Mouse (Mus musculus) adrenal gland, postnatal 4 days (tissue): ENCODE results near the gene Tnfrsf18. TPM values are rescaled to one million over a fixed set of nuclear protein-coding genes. Genes with fewer than 3 reads are reported as not detected.

ENCODE experiments used
- DNase-seq, 2 experiments: peaks; one replicate each; pipeline ENCODE4 v3.0.0; 2021 to 2022; ENCODE audit warnings: low spot score in 2 of 2, mixed read lengths in 2 of 2
- microRNA-seq: library from miRNA; unstranded; fragments of <30 nt; microRNA quantifications from one replicate; pipeline ENCODE4 v1.2.0, GENCODE M21; 2021
- total RNA-seq, 2 experiments: library from RNA; stranded (reverse); gene quantifications; 2 replicates each; pipeline ENCODE4 v1.2.3; 2021

The Tnfrsf18 gene
- total RNA-seq, 2 experiments from 2014 or later, result 0.39 TPM; not detected in 1

DNA sequence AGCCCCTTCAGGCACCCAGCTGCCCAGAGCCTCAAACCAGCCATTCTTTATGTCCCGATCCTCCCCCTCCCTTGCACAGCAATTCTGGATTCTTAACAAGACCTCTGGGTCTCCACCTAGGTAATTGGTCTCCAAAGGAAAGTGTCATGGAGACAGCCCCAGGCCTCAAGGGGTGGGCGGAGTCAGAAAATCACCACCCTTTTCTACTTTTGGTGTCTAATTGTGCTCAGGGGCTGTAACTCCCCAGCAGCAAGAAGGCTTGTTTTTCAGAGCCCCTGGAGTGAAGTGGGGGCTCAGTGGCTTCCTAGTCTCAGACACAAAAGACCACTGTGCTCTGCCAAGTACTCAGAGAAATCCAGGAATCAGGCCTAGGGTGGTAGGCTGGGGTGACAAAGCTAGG is 44.8 kb downstream of the Tnfrsf18 start:
- no peak for DNase-seq

DNA sequence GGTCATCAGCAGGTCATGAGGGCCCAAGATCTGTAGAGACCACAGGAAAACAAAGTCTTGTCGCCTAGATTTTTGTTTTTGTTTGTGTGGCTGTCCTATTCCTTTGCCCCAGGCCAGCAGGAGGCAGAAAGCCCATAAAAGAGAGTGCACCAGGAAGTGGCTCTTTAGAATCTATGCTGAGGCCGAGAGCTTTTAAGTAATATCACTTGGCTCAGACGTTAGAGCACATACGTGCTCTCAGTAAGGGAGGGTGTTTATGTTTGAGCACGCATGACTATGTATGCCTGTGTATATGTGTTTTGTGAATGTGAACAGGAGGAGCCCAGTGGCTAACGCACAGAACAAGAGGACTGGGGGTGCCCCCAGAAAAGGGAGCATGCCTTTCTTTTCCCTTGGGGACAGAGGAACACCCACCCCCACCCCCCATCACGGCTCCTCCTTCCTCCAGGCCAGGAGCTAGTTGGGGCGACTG is 51.0 kb downstream of the Tnfrsf18 start:
- DNase-seq, result no peak

DNA sequence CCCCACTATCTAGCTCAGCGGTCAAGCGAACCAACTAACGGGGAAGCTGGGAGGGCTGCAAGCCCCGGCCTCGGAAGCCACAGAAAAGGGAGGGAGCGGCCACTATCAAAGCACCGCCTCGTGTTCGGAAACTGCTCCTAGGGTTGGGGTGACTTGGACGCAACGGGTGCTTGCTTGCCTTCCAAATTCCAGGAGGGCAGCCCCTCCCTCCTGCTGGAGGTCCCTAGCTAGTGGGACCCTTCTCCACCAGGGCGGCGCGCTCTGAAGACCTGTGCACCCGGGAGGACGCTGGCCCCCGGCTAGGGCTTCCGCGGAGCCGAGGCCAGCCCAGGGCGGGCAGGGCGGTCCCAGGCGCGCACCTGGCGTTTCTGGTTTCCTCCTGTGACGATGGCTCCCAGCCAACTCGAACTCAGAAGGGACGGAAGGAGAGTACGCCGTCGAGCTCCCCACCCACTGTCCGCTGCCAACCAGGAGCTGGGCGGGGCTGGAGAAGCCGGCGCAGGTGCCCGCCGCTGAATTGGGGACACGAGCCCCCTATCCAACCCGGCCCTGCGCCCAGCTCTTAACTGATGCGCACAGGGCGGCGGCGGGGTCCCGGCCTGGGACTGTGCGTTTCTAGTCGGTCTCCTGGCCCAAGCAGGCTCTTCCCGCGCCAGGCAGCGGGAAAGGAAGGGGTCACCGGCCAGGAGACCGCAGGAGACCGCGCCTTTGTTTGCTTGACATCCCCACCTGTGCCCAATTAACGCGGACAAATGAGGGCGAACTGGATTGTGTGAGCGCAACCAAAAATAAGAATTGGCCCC is 51.7 kb downstream of the Tnfrsf18 start:
- DNase-seq, result no peak

Small RNAs within 50 kb of the gene (microRNA-seq; reads per million reads assigned to microRNA genes)
- gene Mir200a (168 reads per million, percentile 53 among the genes with 10 or more reads in this experiment), gene Mir200b (2,377 reads per million, percentile 86 among the genes with 10 or more reads in this experiment), gene Mir429 (1,857 reads per million, percentile 82 among the genes with 10 or more reads in this experiment)

Other genes starting within 250 kb of the Tnfrsf18 start
- gene Tmem88b, start 240.3 kb upstream of the Tnfrsf18 start, total RNA-seq, result under 1 TPM; 0.79 to 0.84 TPM
- gene Ankrd65, start 235.7 kb upstream of the Tnfrsf18 start, total RNA-seq, result not detected
- gene Mrpl20, start 223.3 kb upstream of the Tnfrsf18 start, total RNA-seq, result 100 to 1,000 TPM; 110 to 122 TPM
- 100 to 1,000 TPM; 153 to 155 TPM for gene Ccnl2, start 213.7 kb upstream of the Tnfrsf18 start, total RNA-seq
- gene Aurkaip1, start 194.9 kb upstream of the Tnfrsf18 start, total RNA-seq, result 100 to 1,000 TPM; 123 to 129 TPM
- gene Mxra8, start 186.5 kb upstream of the Tnfrsf18 start, total RNA-seq, result 10 to 100 TPM; 86.3 to 93.5 TPM
- gene Dvl1, start 178.8 kb upstream of the Tnfrsf18 start, total RNA-seq, result 10 to 100 TPM; 53.5 to 53.8 TPM
- under 1 TPM; 0.85 to 0.92 TPM for gene Tas1r3, start 162.8 kb upstream of the Tnfrsf18 start, total RNA-seq
- gene Cptp, start 156.7 kb upstream of the Tnfrsf18 start, total RNA-seq, result 10 to 100 TPM; 20.2 to 21.0 TPM
- gene Ints11, start 156.6 kb upstream of the Tnfrsf18 start, total RNA-seq, result 10 to 100 TPM; 31.0 to 31.3 TPM
- gene Pusl1, start 134.4 kb upstream of the Tnfrsf18 start, total RNA-seq, result 10 to 100 TPM; 42.9 to 49.0 TPM
- 10 to 100 TPM; 35.5 to 36.7 TPM for gene Acap3, start 134.3 kb upstream of the Tnfrsf18 start, total RNA-seq
- 10 to 100 TPM; 91.9 to 94.1 TPM for gene Ube2j2, start 82.3 kb upstream of the Tnfrsf18 start, total RNA-seq
- 10 to 100 TPM; 75.8 to 79.9 TPM for gene C1qtnf12, start 63.8 kb upstream of the Tnfrsf18 start, total RNA-seq
- gene B3galt6, start 33.5 kb upstream of the Tnfrsf18 start, total RNA-seq, result 1 to 10 TPM; 7.2 to 7.7 TPM
- gene Sdf4, start 33.3 kb upstream of the Tnfrsf18 start, total RNA-seq, result 100 to 1,000 TPM; 224 to 231 TPM
- 1 to 10 TPM; 2.9 to 3.4 TPM for gene Tnfrsf4, start 12.3 kb upstream of the Tnfrsf18 start, total RNA-seq
- 1 to 10 TPM in 1 of 2 experiments, under 1 TPM in 1; 0.59 to 5.0 TPM for gene Ttll10, start 33.2 kb downstream of the Tnfrsf18 start, total RNA-seq
- 10 to 100 TPM; 18.1 to 21.1 TPM for gene 9430015G10Rik, start 83.8 kb downstream of the Tnfrsf18 start, total RNA-seq
- under 1 TPM; 0.20 to 0.22 TPM for gene Rnf223, start 104.3 kb downstream of the Tnfrsf18 start, total RNA-seq
- gene Agrn, start 171.3 kb downstream of the Tnfrsf18 start, total RNA-seq, result 100 to 1,000 TPM in 1 of 2 experiments, 10 to 100 TPM in 1; 92.2 to 139 TPM
- gene Isg15, start 174.7 kb downstream of the Tnfrsf18 start, total RNA-seq, result 1 to 10 TPM; 1.9 to 2.8 TPM
- gene AW011738, start 177.1 kb downstream of the Tnfrsf18 start, total RNA-seq, result 1 to 10 TPM; 3.7 to 4.8 TPM
- 1 to 10 TPM; 4.1 to 4.7 TPM for gene Perm1, start 189.7 kb downstream of the Tnfrsf18 start, total RNA-seq
- gene Plekhn1, start 208.7 kb downstream of the Tnfrsf18 start, total RNA-seq, result 10 to 100 TPM; 26.9 to 27.8 TPM
- gene Noc2l, start 209.8 kb downstream of the Tnfrsf18 start, total RNA-seq, result 10 to 100 TPM; 41.5 to 47.3 TPM
- gene Samd11, start 229.5 kb downstream of the Tnfrsf18 start, total RNA-seq, result 1 to 10 TPM; 5.9 to 8.0 TPM